Mouse (Mus musculus) heart, postnatal 36 days (tissue): ENCODE results near the gene Tns3. TPM values are rescaled to one million over a fixed set of nuclear protein-coding genes. Genes with fewer than 3 reads are reported as not detected.

Experiments
- DNase-seq, 2 experiments: peaks; one replicate each; pipeline ENCODE4 v3.0.0; 2021 to 2022
- intact Hi-C: fragments of 180-260 bp; cut with DNase I; formaldehyde crosslinking; loops from one replicate; pipeline ENCODE4 v1.15.1; 2025
- total RNA-seq, 2 experiments: library from RNA; stranded (reverse); gene quantifications; 2 replicates each; pipeline ENCODE4 v1.2.3; 2021

Tns3 gene
- total RNA-seq, 2 experiments from 2014 or later = 18.9 to 24.0 TPM

- no peak for DNase-seq
- intact Hi-C loops = no loop called here
Measured at GRCm38 (mm10) chr11:8493931-8494490, 170.3 kb downstream of the Tns3 start.

GRCm38 (mm10) chr11:8492332-8492731, 172.0 kb downstream of the Tns3 start:
- intact Hi-C loops = no loop called here
- no peak for DNase-seq

- intact Hi-C loops = no loop called here
- DNase-seq = no peak
Measured at GRCm38 (mm10) chr11:8488248-8488647, 176.1 kb downstream of the Tns3 start.

GRCm38 (mm10) chr11:8486552-8486951, 177.8 kb downstream of the Tns3 start:
- DNase-seq = peak in 1 of 2 experiments; percentile 41
- intact Hi-C loops = no loop called here

GRCm38 (mm10) chr11:8484538-8484937, 179.8 kb downstream of the Tns3 start:
- intact Hi-C loops = no loop called here
- no peak for DNase-seq

- DNase-seq = no peak
- intact Hi-C loops = no loop called here
Measured at GRCm38 (mm10) chr11:8482721-8483120, 181.6 kb downstream of the Tns3 start.

GRCm38 (mm10) chr11:8481962-8482361, 182.4 kb downstream of the Tns3 start:
- no peak for DNase-seq
- intact Hi-C loops = no loop called here

- intact Hi-C loops = no loop called here
Measured at GRCm38 (mm10) chr11:8481529-8481928, 182.8 kb downstream of the Tns3 start.

GRCm38 (mm10) chr11:8479858-8480257, 184.5 kb downstream of the Tns3 start:
- DNase-seq = no peak
- intact Hi-C loops = no loop called here

More at GRCm38 (mm10) chr11:8481529-8481928, 182.8 kb downstream of the Tns3 start:
- no peak for DNase-seq

- intact Hi-C loops = no loop called here
- DNase-seq = no peak
Measured at GRCm38 (mm10) chr11:8479313-8479712, 185.0 kb downstream of the Tns3 start.

- intact Hi-C loops = no loop called here
- DNase-seq = no peak
Measured at GRCm38 (mm10) chr11:8473616-8474015, 190.7 kb downstream of the Tns3 start.

- no peak for DNase-seq
- intact Hi-C loops = no loop called here
Measured at GRCm38 (mm10) chr11:8472439-8472838, 191.9 kb downstream of the Tns3 start.

GRCm38 (mm10) chr11:8471535-8471934, 192.8 kb downstream of the Tns3 start:
- no peak for DNase-seq
- intact Hi-C loops = no loop called here

GRCm38 (mm10) chr11:8469537-8469936, 194.8 kb downstream of the Tns3 start:
- intact Hi-C loops = loop anchor here (5.0 kb wide), 1 partner anchor 53 kb away; no protein-coding TSS in a partner anchor
- no peak for DNase-seq

- peak; percentile 66 to 77 for DNase-seq
- intact Hi-C loops = loop anchor here (5.0 kb wide), 1 partner anchor 54 kb away; no protein-coding TSS in a partner anchor
Measured at GRCm38 (mm10) chr11:8468161-8469091, 195.9 kb downstream of the Tns3 start.

GRCm38 (mm10) chr11:8467403-8468160, 196.8 kb downstream of the Tns3 start:
- intact Hi-C loops = loop anchor here (5.0 kb wide), 1 partner anchor 55 kb away; no protein-coding TSS in a partner anchor
- DNase-seq = no peak

GRCm38 (mm10) chr11:8463866-8464265, 200.5 kb downstream of the Tns3 start:
- no peak for DNase-seq
- intact Hi-C loops = no loop called here

GRCm38 (mm10) chr11:8462827-8463405, 201.4 kb downstream of the Tns3 start:
- DNase-seq = no peak
- intact Hi-C loops = no loop called here

- no peak for DNase-seq
- intact Hi-C loops = no loop called here
Measured at GRCm38 (mm10) chr11:8460835-8461234, 203.5 kb downstream of the Tns3 start.

- intact Hi-C loops = no loop called here
- no peak for DNase-seq
Measured at GRCm38 (mm10) chr11:8457951-8458350, 206.4 kb downstream of the Tns3 start.
